Mouse (Mus musculus): Measurements from ENCODE around the gene Rhot1.

DNA sequence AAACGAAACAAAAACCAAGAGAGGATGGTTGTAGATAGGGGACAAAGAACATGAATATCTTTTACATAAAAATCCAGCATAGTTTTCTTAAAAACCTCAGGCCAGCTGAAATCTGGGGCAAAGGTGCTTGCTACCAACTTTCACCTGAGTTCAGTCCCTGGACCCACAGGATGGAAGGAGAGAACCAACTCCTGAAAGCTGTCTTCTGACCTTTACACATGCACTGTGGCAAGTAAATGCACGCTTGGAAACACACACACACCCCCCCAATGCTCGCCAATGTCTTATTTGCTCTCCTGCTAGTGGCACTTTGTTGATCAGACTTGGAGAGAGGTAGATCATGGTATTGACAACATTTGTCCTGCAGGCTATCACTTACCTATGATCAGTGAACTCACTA lies 6.5 kb downstream of the Rhot1 start:
- TF ChIP-seq CTCF (IDR thresholded peaks at IDR 0.05) = no peak
- no peak for TF ChIP-seq POLR2A (IDR thresholded peaks at IDR 0.05; ENCODE audit: insufficient read depth, low read depth, low read length)
- no peak for TF ChIP-seq EP300 (IDR thresholded peaks at IDR 0.05; ENCODE audit: insufficient read depth, low read depth, low read length)

All from heart, adult 2 months (tissue).